Mouse (Mus musculus) fat pad, adult 2 months (tissue): ENCODE results near the gene Atp5b.
"Not testable (repeated sequence)": the region's sequence is repeated elsewhere in the genome, so short reads cannot be mapped to it uniquely, and the experiment has no call there.

ENCODE experiments used
- DNase-seq: peaks from one replicate; pipeline ENCODE4 v3.0.0-alpha.2; 2011; ENCODE audit warnings: low read depth, low spot score; ENCODE audit errors: extremely low read depth

Atp5b gene

DNA sequence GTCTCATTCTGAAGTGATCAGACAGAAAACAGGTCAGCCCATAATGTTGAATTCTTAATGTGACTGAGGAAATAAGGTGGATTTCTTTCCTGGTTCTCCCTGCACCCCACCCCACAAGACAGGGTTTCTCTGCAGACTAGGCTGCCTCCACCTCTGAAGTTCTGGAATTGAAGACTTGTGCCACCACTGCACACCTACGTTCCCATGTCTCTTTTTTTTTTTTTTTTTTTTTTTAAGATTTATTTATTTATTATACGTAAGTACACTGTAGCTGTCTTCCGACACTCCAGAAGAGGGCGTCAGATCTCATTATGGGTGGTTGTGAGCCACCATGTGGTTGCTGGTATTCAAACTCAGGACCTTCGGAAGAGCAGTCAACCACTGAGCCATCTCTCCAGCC is 17.0 kb upstream of the Atp5b start:
- DNase-seq, result no peak

- no peak for DNase-seq
Measured at GRCm38 (mm10) chr10:128069201-128069600, 13.9 kb upstream of the Atp5b start.

DNA sequence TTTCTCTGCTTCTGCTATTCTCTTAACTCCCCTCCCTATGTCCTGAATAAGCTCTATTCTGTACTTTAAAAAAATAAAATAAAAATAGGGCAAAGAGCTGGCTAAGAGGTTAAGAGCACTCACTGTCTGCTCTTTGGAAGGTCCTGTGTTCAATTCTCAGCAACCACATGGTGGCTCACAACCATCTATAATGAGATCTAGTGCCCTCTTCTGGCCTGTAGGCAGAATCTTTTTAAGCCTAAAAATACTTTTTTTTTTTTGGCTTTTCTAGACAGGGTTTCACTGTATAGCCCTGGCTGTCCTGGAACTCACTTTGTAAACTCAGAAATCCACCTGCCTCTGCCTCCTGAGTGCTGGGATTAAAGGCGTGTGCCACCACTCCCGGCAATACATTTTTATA is 12.6 kb upstream of the Atp5b start:
- not testable (repeated sequence) for DNase-seq

DNA sequence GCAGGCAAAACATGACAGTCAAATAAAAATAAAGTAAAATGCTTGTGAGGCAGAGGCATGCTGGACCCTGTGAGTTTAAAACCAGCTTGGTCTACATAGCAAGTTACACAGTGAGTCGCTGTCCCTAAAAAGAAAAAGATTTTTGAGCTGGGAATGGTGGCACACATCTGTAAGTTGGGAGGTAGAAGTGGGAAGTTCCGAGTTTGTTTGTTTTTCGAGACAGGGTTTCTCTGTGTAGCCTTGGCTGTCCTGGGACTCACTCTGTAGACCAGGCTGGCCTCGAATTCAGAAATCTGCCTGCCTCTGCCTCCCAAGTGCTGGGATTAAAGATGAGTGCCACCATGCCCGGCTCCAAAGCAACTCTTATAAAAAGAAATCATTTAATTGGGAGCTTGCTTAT is 4.8 kb upstream of the Atp5b start:
- not testable (repeated sequence) for DNase-seq

DNA sequence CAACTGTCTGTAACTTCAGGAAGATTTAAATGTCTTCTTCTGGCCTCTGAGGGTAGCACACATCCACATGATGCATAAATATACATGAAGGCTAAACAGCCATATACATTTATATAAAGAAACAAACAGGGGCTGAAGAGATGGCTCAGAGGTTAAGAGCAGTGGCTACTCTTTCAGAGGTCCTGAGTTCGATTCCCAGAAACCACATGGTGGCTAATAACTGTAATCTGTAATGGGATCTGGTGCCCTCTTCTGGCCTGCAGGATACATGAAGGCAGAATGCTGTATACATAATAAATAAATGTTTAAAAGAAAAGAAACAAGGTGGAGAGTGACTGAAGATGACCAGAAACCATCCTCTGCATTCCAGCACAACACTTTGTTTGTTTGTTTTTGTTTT is 2.6 kb upstream of the Atp5b start:
- no peak for DNase-seq

DNA sequence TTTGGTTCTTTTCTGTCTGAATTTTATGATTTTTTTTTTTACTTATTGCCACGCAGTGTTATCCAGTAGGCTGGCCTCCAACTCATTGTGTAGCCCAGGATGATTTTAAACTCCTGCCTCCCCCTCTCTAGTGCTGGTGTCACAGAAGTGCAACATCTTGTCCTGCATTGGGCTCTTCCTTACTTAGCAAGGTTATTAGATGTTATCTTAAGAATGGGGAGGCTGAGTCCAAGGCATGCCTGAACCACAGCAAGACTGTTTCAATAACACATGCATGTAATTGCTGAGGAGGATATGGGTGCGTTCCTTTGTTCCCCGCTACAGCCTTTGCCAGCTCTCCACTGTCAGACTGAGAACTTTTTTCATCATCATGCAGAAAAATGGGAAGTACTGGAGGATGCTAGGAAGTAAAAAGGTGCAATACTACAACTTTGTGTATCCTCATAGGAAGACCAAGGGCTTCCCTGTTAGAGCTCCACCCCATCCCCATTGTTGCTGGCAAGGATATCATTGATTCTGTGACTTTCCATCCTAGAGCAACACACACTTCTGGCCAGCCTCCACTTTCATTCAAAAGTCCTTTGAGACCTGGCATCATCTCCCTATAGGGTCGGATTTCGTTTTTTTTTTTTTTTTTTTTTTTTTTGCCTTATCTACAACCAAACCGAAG is 1.1 kb upstream of the Atp5b start:
- DNase-seq, result no peak

GRCm38 (mm10) chr10:128082477-128082808 is 630 bp upstream of the Atp5b start:
- no peak for DNase-seq

DNA sequence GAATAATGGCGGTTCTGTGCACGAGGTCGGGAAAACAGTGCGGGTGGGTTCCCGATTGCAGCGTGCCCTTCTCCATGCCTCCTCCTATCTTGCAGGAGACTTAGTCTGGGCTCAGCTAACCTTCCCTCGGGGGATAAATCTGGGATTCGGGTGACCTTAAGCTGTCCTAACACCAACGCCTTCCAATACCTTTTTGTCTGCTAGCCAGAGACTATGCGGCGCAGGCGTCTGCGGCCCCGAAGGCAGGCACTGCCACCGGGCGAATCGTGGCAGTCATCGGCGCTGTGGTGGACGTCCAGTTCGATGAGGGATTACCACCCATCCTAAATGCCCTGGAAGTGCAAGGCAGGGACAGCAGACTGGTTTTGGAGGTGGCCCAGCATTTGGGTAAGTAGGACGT is 615 bp downstream of the Atp5b start:
- no peak for DNase-seq

DNA sequence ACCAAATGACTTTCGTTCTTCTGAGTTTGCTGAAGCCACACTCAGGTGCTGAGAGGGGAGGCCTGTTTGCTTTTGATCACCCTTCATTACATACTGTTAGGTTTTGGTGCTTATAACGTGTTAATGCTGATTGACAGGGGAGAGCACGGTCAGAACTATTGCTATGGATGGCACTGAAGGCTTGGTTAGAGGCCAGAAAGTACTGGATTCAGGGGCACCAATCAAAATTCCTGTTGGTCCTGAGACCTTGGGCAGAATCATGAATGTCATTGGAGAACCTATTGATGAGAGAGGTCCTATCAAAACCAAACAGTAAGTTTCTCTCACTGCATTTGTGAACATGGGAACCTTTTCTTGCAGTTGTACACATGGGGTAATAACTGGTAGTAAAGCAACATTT is 1.1 kb downstream of the Atp5b start:
- DNase-seq, result no peak

DNA sequence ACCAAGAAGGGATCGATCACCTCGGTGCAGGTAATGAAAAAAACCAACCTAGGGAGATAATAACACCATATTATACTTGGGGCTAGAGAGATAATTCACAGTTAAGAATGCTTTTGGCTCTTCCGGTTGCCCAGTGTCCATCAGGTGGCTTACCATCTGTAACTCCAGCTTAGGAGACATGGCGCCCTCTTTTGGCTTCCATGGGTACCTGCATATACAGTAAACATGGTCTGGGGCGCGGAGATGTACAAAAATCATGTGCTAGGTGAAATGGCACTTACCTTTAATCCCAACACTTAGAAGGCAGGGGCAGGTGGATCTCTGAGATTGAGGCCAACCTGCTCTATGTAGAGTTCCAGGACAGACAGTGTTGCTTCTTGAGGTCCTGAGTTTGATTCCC is 3.3 kb downstream of the Atp5b start:
- no peak for DNase-seq

- DNase-seq, result not testable (repeated sequence)
Measured at GRCm38 (mm10) chr10:128087216-128087615, 4.1 kb downstream of the Atp5b start.

DNA sequence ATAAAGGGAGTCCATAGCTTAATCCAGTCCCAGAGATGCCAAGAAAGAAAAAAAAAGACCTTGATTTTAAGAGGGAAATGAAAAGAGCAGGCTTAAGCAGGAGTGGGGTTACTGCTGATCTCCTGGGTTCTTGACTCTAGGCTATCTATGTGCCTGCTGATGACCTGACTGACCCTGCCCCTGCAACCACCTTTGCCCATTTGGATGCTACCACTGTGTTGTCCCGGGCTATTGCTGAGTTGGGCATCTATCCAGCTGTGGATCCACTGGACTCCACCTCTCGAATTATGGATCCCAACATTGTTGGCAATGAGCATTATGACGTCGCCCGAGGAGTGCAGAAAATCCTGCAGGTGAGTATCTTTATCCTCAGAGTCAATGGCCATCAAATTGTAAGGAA is 5.1 kb downstream of the Atp5b start:
- no peak for DNase-seq

DNA sequence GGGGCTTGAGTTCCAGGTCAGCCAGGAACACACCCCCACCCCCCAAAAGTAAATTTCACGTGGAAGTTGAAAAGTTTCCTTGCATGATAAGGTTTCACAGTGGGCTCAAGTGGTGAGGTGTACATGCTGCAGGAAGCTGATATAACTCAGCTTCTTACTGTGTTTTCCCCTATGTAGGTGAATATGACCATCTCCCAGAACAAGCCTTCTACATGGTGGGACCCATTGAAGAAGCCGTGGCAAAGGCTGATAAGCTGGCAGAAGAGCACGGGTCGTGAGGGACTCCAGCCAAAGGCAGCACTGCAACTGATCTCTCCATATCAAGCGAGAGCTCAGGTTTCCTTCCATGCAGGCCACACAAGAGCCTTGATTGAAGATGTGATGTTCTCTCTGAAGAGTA is 6.8 kb downstream of the Atp5b start:
- no peak for DNase-seq

GRCm38 (mm10) chr10:128090651-128091563 is 7.8 kb downstream of the Atp5b start:
- DNase-seq, result peak; percentile 47

GRCm38 (mm10) chr10:128091564-128092505 is 8.8 kb downstream of the Atp5b start, which contains the start of gene Baz2a:
Baz2a (plus strand) TSS chr10:128091577.
- DNase-seq, result no peak

GRCm38 (mm10) chr10:128092506-128093495 is 9.7 kb downstream of the Atp5b start:
- no peak for DNase-seq

DNA sequence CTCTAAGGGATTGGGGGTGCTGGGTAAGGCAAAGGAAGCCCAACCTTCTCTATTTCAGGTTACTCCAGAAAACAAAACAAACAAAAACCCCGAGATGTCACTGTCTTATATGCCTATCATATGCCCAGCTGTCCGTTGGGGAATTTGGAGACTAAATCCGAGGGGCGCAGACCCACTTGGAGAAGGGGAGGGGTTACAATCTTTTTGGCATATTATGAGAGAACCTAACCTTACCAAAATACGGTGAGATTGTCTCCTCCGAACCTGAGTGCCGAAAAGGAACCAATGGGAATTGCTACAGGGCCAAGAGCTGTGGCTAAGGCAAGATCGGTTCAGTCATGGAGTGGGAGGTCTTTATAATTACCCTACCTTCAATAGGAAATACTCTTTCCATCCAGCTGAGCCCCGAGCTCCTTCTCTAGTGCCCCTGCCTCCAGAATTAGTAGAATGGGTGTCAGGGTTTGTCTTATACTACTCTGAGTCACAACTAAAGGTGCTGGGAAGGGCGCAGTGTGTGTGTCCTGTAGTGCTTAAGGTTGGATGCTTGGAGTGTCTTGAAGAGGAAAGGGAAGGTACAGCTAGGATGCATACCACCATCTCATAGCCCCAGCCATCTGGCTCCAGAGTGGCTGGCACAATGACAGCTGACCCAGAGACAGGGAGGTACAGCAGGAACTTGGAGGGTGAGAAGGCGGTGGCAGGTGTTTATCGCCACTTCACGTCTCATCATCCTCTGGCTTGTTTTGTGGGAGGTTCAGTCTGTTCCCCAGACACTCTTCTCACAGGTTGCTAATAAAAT is 10.6 kb downstream of the Atp5b start:
- DNase-seq, result no peak

DNA sequence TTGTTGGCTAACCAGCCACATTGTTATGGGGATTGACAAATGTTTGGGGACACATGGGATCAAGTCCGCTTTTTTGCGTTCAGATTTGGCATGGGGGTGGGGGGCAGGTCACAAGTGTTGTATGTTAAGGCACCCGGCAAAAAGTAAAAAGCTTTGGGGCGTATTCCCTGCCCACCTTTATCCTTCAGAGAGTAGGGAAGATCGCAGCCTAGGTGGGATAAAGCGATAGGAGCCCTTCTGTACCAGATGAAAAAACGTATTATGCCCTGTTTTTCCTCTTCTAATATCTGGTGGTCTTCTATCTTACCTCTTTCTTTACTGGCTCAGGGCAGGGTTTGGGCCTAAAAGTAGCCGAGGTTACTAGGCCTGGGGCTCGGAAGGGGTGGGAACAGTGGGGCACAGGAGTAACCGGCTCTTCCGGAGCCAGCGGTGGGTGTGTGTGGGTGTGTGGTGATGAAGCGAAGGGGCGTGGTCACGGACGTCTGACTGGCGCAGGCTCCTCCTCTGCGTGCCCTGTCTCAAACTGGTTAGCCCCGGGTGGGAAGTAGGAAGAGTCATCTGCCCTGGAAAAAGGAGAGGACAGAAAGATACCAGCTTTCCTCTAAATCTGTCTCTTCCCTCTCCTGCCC is 11.4 kb downstream of the Atp5b start:
- DNase-seq, result peak; percentile 67
